Mouse (Mus musculus) neutrophil, adult 59 days (primary cell): ENCODE data around the gene Emx2. TPM values are rescaled to one million over a fixed set of nuclear protein-coding genes. Genes with fewer than 3 reads are reported as not detected.

Source experiments
- total RNA-seq, 2 experiments: library from RNA; stranded (reverse); gene quantifications; 1 replicate in 1 of 2; 2 replicates in 1 of 2; pipeline ENCODE4 v1.2.4; 2023

Emx2 gene
- not detected for total RNA-seq

GRCm38 (mm10) chr19:59457951-59458742, at the start of gene Emx2:
Gene Emx2, plus strand, starts transcription at chr19:59458372.

Other genes starting within 250 kb of the Emx2 start
- gene Kcnk18, start 239.2 kb upstream of the Emx2 start, total RNA-seq, result not detected
- under 1 TPM; 0.33 to 1.00 TPM for gene Slc18a2, start 197.5 kb upstream of the Emx2 start, total RNA-seq
- 100 to 1,000 TPM; 503 to 916 TPM for gene Rps12-ps3, start 136.1 kb upstream of the Emx2 start, total RNA-seq
- 10 to 100 TPM; 74.5 to 79.6 TPM for gene Pdzd8, start 112.6 kb upstream of the Emx2 start, total RNA-seq